Mouse (Mus musculus) hematopoietic stem cell, adult 5-6 weeks (primary cell): ENCODE data around the gene Esyt1. TPM values are rescaled to one million over a fixed set of nuclear protein-coding genes. Genes with fewer than 3 reads are reported as not detected.

ENCODE experiments used
- total RNA-seq: library from RNA; stranded (forward); fragments of 172-1452, 232-1000 nt; gene quantifications from 2 replicates; pipeline ENCODE4 v1.2.3, GENCODE M21; 2017

Gene Esyt1
- total RNA-seq, 1 experiment from 2014 or later = 75.9 TPM

Other genes with a start within 250 kb of the Esyt1 start
- 1.1 TPM in 1 of 2 replicates, not detected in the other for gene Il23a, start 227.1 kb downstream of the Esyt1 start, total RNA-seq
- gene Pan2, start 222.5 kb downstream of the Esyt1 start, total RNA-seq = 12.7 and 16.9 TPM in 2 replicates
- gene Cnpy2, start 203.4 kb downstream of the Esyt1 start, total RNA-seq = 106 and 135 TPM in 2 replicates
- gene Cs, start 188.1 kb downstream of the Esyt1 start, total RNA-seq = 69.8 and 79.5 TPM in 2 replicates
- gene Coq10a, start 156.9 kb downstream of the Esyt1 start, total RNA-seq = 8.1 and 8.7 TPM in 2 replicates
- 8.9 and 12.1 TPM in 2 replicates for gene Ankrd52, start 148.8 kb downstream of the Esyt1 start, total RNA-seq
- not detected in 2 replicates for gene Slc39a5, start 124.6 kb downstream of the Esyt1 start, total RNA-seq
- 57.0 and 106 TPM in 2 replicates for gene Nabp2, start 114.4 kb downstream of the Esyt1 start, total RNA-seq
- 18.4 and 20.7 TPM in 2 replicates for gene Rnf41, start 114.2 kb downstream of the Esyt1 start, total RNA-seq
- 83.2 and 92.7 TPM in 2 replicates for gene Smarcc2, start 66.6 kb downstream of the Esyt1 start, total RNA-seq
- 988 and 1,295 TPM in 2 replicates for gene Myl6, start 31.7 kb downstream of the Esyt1 start, total RNA-seq
- 1.3 and 3.9 TPM in 2 replicates for gene Myl6b, start 27.2 kb downstream of the Esyt1 start, total RNA-seq
- 13.9 and 16.3 TPM in 2 replicates for gene Zc3h10, start 21.9 kb upstream of the Esyt1 start, total RNA-seq
- 2,366 and 3,073 TPM in 2 replicates for gene Rpl41, start 23.4 kb upstream of the Esyt1 start, total RNA-seq
- 225 and 337 TPM in 2 replicates for gene Pa2g4, start 40.1 kb upstream of the Esyt1 start, total RNA-seq
- 0.99 and 1.8 TPM in 2 replicates for gene Erbb3, start 63.8 kb upstream of the Esyt1 start, total RNA-seq
- 1,013 and 1,172 TPM in 2 replicates for gene Rps26, start 100.9 kb upstream of the Esyt1 start, total RNA-seq
- 0.06 and 0.50 TPM in 2 replicates for gene Ikzf4, start 120.1 kb upstream of the Esyt1 start, total RNA-seq
- gene Suox, start 148.2 kb upstream of the Esyt1 start, total RNA-seq = 7.7 and 8.0 TPM in 2 replicates
- gene Rab5b, start 170.4 kb upstream of the Esyt1 start, total RNA-seq = 36.4 and 51.5 TPM in 2 replicates
- gene Pmel, start 178.3 kb upstream of the Esyt1 start, total RNA-seq = 1.2 and 1.8 TPM in 2 replicates
- gene Cdk2, start 179.2 kb upstream of the Esyt1 start, total RNA-seq = 72.5 and 89.6 TPM in 2 replicates
- 15.4 and 17.8 TPM in 2 replicates for gene Dgka, start 219.0 kb upstream of the Esyt1 start, total RNA-seq
- 29.2 and 57.2 TPM in 2 replicates for gene Pym1, start 222.0 kb upstream of the Esyt1 start, total RNA-seq